Mouse (Mus musculus) gonadal fat pad, adult 2 months (tissue): Measurements from ENCODE around the gene Slc25a44. TPM values are rescaled to one million over a fixed set of nuclear protein-coding genes. Genes with fewer than 3 reads are reported as not detected.
"Not testable (repeated sequence)": the region's sequence is repeated elsewhere in the genome, so short reads cannot be mapped to it uniquely, and the experiment has no call there.

Experiments used
- DNase-seq: peaks from one replicate; pipeline ENCODE4 v3.0.0-alpha.2; 2012; ENCODE audit warnings: low read depth
- polyA plus RNA-seq: library from polyadenylated mRNA; depleted of rRNA; stranded (reverse); fragments of >200 nt; gene quantifications from 2 replicates; pipeline ENCODE4 v1.2.3, GENCODE M21; 2012; rRNA removed

Slc25a44 gene
- polyA plus RNA-seq, 1 experiment, result 45.0 TPM

DNA sequence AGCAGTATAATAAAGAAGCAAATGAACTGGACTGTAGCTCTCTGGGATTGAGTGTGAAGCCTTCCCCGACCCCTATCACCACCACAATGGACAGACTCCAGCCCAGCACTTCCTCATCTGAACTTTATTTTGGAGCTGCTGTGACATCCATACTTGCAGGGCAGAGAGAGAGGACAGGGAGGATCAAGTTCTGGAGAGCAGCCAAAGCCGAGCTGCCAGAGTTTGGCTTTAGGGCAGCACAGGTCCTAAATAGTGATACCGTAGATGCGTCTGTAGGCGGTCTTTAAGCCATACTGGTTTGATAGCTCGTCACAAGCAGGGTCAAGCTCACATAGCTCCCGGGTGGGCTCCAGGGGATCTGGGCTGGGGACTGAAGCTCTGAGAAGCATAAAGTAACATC, 56.4 kb downstream of the Slc25a44 start:
- not testable (repeated sequence) for DNase-seq

- not testable (repeated sequence) for DNase-seq
Measured at GRCm38 (mm10) chr3:88367517-88367916, 57.4 kb downstream of the Slc25a44 start.

- not testable (repeated sequence) for DNase-seq
Measured at GRCm38 (mm10) chr3:88366830-88367428, 58.0 kb downstream of the Slc25a44 start.

DNA sequence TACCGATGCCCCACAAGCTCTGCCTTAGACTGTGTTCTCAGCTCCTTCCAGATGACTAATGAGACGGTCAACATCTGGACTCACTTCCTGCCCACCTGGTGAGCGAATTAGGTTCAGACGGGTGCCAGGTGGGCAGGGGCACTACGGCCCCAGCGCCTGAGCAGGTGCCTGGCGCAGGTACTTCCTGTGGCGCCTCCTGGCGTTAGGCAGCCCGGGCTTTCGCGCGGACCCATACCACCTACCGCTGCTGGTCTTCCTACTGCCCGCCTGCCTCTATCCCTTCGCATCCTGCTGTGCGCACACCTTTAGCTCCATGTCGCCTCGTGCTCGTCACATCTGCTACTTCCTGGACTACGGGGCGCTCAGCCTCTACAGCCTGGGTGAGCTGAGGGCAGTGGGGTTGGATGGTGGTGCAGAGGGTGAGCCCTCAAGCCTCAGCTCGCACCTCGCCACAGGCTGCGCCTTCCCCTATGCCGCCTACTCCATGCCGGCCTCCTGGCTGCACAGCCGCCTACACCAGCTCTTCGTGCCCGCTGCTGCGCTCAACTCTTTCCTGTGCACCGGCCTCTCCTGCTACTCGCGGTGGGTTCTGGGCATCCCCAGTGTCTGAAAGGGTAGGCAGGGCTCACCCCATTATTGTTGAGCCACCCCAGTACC, 59.1 kb downstream of the Slc25a44 start:
- no peak for DNase-seq

DNA sequence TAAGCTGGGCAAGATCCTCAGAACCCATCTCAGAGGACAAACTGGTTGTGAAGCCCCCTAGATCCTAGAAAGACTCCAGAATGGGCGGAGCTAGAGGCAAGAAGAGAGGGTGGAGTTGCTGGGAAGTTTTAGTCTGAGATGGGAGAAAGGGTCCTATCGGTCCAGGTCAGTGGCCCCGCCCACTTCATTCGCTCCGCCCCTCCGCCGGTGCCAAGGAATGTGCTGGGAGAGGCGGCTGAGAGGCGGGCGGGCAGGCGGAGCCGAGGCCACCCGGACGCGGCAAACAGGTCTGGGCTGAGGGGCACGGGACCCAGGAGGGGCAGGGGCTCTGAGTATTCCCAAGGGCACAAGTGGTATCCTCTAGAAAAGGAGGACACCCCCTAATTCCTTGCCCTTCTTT, 60.6 kb downstream of the Slc25a44 start, which contains the start of gene Paqr6:
TSS of gene Paqr6 (plus strand) at position 248 of the 400 bp plus-strand sequence.
- no peak for DNase-seq

DNA sequence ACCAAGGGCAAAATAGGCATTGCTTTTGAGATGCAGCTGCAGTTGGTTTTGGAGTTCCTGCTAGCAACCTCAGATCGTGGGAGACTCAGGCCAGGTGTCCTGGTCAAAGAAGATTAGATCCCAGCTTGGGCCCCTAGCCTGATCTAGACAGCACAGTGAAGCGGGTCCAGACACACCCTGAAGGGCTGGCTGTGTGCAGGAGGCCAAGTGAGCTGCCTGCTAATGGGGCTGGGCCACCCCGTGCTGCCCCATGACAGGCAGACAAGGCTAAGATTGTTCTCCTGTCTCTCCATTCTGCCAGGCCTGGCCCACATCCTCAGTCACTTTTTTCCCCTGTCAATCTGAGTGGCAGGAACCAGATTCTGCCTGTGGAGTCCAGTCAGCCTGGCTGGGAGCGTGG, 61.2 kb downstream of the Slc25a44 start:
- DNase-seq, result no peak

DNA sequence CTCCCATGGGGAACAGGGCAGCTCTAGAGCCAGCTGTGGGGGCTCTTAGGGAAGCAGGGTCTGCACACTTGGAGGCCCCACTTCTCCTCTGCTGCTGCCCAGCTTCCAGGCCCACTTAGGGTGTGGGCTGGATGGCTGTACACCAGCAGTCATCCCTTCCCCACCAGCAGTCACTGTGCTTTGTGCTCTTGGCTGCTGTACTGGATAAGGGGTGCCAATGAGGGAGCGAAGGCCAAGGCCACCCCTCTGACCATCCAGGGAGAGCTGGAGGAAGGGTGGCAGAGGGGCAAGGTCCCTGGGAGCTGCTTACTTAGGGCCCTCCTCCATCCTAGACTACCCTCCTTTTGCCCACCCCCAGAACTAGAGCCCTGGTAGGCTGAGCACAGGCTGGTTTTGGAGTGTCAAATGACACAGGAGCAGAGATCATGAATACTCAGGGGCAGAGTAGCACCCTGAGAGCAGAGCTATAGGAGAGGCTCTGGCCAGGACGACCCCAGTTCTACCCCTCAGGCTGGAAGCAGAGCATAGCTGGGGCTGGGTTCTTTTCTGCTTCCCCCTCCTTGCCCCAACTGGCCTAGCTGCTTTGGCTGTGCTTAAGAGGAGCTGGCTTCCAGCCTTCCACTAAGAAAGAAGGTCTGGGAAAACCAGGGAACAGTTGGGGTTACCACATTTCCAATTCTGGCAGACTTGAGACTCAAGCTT, 63.2 kb downstream of the Slc25a44 start:
- no peak for DNase-seq

DNA sequence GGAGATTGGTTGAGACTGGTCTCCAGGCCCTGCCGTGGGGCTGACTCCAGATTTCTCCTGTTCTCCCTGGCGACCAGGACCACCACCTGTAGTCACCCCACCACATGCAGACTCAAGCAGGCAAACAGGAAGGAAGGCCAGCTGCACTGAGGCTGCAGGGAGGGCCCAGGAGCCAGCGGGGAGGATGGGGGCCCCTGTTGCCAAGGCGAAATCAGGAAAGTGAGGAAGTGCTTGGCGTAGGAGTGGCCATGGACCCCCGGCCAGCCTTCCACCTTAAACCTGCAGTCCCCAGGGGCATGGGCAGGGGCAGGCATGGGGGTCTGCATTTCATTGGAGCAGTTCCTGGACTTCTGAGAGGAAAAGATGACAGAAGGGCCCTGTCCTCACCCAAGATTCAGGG, 63.8 kb downstream of the Slc25a44 start:
- DNase-seq, result no peak

Other genes starting within 250 kb of the Slc25a44 start
- gene Rhbg, start 170.4 kb downstream of the Slc25a44 start, polyA plus RNA-seq, result 33.0 TPM in 2 replicates
- 0.09 and 0.10 TPM in 2 replicates for gene Gm38392, start 137.9 kb downstream of the Slc25a44 start, polyA plus RNA-seq
- gene Tsacc, start 128.1 kb downstream of the Slc25a44 start, polyA plus RNA-seq, result 9.8 and 10.7 TPM in 2 replicates
- gene Cct3, start 128.0 kb downstream of the Slc25a44 start, polyA plus RNA-seq, result 103 and 134 TPM in 2 replicates
- 255 and 271 TPM in 2 replicates for gene Glmp, start 100.1 kb downstream of the Slc25a44 start, polyA plus RNA-seq
- 17.8 and 19.6 TPM in 2 replicates for gene Tmem79, start 89.0 kb downstream of the Slc25a44 start, polyA plus RNA-seq
- gene Smg5, start 88.9 kb downstream of the Slc25a44 start, polyA plus RNA-seq, result 50.4 and 64.5 TPM in 2 replicates
- gene Paqr6, start 60.6 kb downstream of the Slc25a44 start, polyA plus RNA-seq, result 11.8 and 14.2 TPM in 2 replicates
- 214 and 266 TPM in 2 replicates for gene Bglap3, start 52.4 kb downstream of the Slc25a44 start, polyA plus RNA-seq
- gene Bglap2, start 46.4 kb downstream of the Slc25a44 start, polyA plus RNA-seq, result 0.39 TPM in 1 of 2 replicates, not detected in the other
- not detected in 2 replicates for gene Bglap, start 40.7 kb downstream of the Slc25a44 start, polyA plus RNA-seq
- gene Pmf1, start 14.8 kb downstream of the Slc25a44 start, polyA plus RNA-seq, result 23.9 and 31.0 TPM in 2 replicates
- gene Sema4a, start 36.0 kb upstream of the Slc25a44 start, polyA plus RNA-seq, result 100 and 129 TPM in 2 replicates
- gene Lmna, start 84.8 kb upstream of the Slc25a44 start, polyA plus RNA-seq, result 125 and 138 TPM in 2 replicates
- 2.0 and 2.6 TPM in 2 replicates for gene Mex3a, start 107.3 kb upstream of the Slc25a44 start, polyA plus RNA-seq
- 75.6 and 92.5 TPM in 2 replicates for gene Rab25, start 123.2 kb upstream of the Slc25a44 start, polyA plus RNA-seq
- 164 and 193 TPM in 2 replicates for gene Lamtor2, start 127.9 kb upstream of the Slc25a44 start, polyA plus RNA-seq
- gene Ubqln4, start 128.6 kb upstream of the Slc25a44 start, polyA plus RNA-seq, result 68.4 and 69.1 TPM in 2 replicates
- gene Ssr2, start 150.7 kb upstream of the Slc25a44 start, polyA plus RNA-seq, result 323 and 341 TPM in 2 replicates
- 49.5 and 64.5 TPM in 2 replicates for gene Arhgef2, start 180.8 kb upstream of the Slc25a44 start, polyA plus RNA-seq
- gene Rxfp4, start 228.0 kb upstream of the Slc25a44 start, polyA plus RNA-seq, result not detected in 2 replicates